Mouse (Mus musculus) liver, embryonic 12.5 days (tissue): ENCODE data around the gene Dennd2c. TPM values are rescaled to one million over a fixed set of nuclear protein-coding genes. Genes with fewer than 3 reads are reported as not detected.

Experiments used
- ATAC-seq: fragments of 200-750 bp; cut with Nextera tagmentation; 2 replicates; pipeline ENCODE4 v1.8.0; 2017; ENCODE audit warnings: moderate number of reproducible peaks, mild to moderate bottlenecking, moderate library complexity
- H3K27ac ChIP-seq: fragments of 300-500 bp; sonication (generic); 2 replicates; pipeline ENCODE4 v1.5.1; 2016; ENCODE audit warnings: mild to moderate bottlenecking
- H3K27me3 ChIP-seq: fragments of 300-500 bp; sonication (generic); replicated peaks from 2 replicates; pipeline ENCODE4 v1.6.1; 2016; ENCODE audit warnings: mild to moderate bottlenecking, moderate library complexity
- H3K36me3 ChIP-seq: fragments of 300-500 bp; sonication (generic); 2 replicates; pipeline ENCODE4 v1.6.1; 2016; ENCODE audit warnings: mild to moderate bottlenecking, moderate library complexity
- H3K4me1 ChIP-seq: fragments of 300-500 bp; sonication (generic); 2 replicates; pipeline ENCODE4 v1.6.1; 2016
- H3K4me2 ChIP-seq: fragments of 300-500 bp; sonication (generic); 2 replicates; pipeline ENCODE4 v1.6.1; 2016; ENCODE audit warnings: mild to moderate bottlenecking, moderate library complexity
- H3K4me3 ChIP-seq: fragments of 300-500 bp; sonication (generic); 2 replicates; pipeline ENCODE4 v1.5.1; 2016; ENCODE audit warnings: mild to moderate bottlenecking, moderate library complexity
- H3K9ac ChIP-seq: fragments of 300-500 bp; sonication (generic); 2 replicates; pipeline ENCODE4 v1.6.1; 2016; ENCODE audit warnings: mild to moderate bottlenecking, moderate library complexity
- H3K9me3 ChIP-seq: fragments of 300-500 bp; sonication (generic); replicated peaks from 2 replicates; pipeline ENCODE4 v1.6.1; 2016; ENCODE audit warnings: mild to moderate bottlenecking, moderate library complexity
- WGBS: fragments of 180-500 bp; shearing (Covaris S2); methylation state at CpG from one replicate; pipeline ENCODE4 v1.1.7; 2016; ENCODE audit not compliant: insufficient replicate concordance; 5-methylcytosine and 5-hydroxymethylcytosine counted together
- polyA plus RNA-seq: library from polyadenylated mRNA; unstranded; fragments of >200 nt; fragmentation: Nextera tagmentation; extraction: Ambion mirVana; gene quantifications from 2 replicates; pipeline ENCODE4 v1.2.1, GENCODE M21; 2016

Gene Dennd2c
- polyA plus RNA-seq, 1 experiment from 2014 or later = 13.1 TPM

DNA sequence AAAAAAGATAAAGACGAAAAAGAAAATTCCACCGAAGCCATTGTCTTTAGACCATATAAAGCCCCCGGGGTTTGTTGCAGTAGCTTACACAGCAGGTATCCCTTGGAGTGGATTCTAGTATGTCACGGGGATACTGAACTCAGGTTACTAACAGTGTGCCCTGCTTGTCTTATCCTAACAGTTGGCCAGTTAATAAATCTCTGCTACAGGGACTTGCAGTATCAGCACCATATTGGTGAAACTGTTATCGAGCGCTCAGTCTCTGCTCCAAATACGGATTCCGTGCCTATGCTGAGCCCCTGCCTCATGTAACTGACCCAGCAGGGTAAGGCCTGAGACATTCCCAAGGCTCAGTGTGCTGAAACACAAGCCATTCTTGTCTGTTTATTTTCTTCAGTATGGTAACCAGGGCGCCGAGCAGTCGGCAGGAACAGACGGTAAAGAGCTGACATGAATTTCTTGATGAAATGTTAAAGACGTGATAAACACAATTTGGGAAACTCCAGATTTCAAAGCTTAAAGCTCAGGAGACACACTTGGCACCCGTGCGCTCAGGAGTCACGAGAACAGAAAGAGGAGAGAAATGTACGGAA lies 20.4 kb upstream of the Dennd2c start:
- Histone ChIP-seq H3K36me3 (no peaks in the 10 kb centered on the region), H3K9ac (no peak overlapping the region), H3K9me3 (no peaks in the 10 kb centered on the region), H3K27me3 (no peaks in the 10 kb centered on the region), H3K4me3 (no peak overlapping the region), H3K4me1 (no peaks in the 10 kb centered on the region), H3K4me2 (no peak overlapping the region), H3K27ac (no peak overlapping the region)
- ATAC-seq = no peak
- 81% methylated on average over 17 of the region's 17 CpGs for WGBS

DNA sequence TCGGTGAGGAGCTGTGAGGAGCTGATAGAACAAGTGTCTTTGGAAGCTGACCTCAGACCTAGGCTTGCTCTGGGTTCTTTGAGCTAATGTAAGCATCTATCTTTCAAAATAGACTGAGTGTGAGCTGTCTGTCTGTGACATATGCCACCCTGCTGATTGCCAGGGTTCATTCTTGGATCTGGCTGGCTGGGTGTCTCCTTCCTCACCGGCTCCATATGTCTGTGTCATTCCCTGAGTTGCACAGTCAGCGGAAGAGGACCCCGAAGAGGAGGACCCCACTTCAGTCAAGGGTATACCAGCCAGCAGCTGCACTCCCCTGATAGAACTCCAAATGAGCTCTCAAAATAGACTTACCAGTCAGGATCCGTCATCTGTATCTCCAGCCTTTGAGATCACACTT lies 19.6 kb upstream of the Dennd2c start:
- ATAC-seq = no peak
- no peaks in the 10 kb centered on the region for H3K36me3 ChIP-seq
- no peak overlapping the region for H3K4me2 ChIP-seq
- H3K27ac ChIP-seq = no peak overlapping the region
- H3K4me1 ChIP-seq = no peaks in the 10 kb centered on the region
- H3K27me3 ChIP-seq = no peaks in the 10 kb centered on the region
- no peak overlapping the region for H3K9ac ChIP-seq
- 65% methylated on average over 5 of the region's 5 CpGs for WGBS
- no peaks in the 10 kb centered on the region for H3K9me3 ChIP-seq
- H3K4me3 ChIP-seq = no peak overlapping the region

GRCm38 (mm10) chr3:103085986-103086385 lies 16.4 kb upstream of the Dennd2c start:
- 54% methylated on average over 3 of the region's 3 CpGs for WGBS
- no peak for ATAC-seq
- H3K27me3 ChIP-seq = no peaks in the 10 kb centered on the region
- no peak overlapping the region for H3K9ac ChIP-seq
- H3K36me3 ChIP-seq = no peaks in the 10 kb centered on the region
- H3K27ac ChIP-seq = no peak overlapping the region
- no peak overlapping the region for H3K4me2 ChIP-seq
- no peak overlapping the region for H3K4me3 ChIP-seq
- no peaks in the 10 kb centered on the region for H3K4me1 ChIP-seq
- H3K9me3 ChIP-seq = no peaks in the 10 kb centered on the region

DNA sequence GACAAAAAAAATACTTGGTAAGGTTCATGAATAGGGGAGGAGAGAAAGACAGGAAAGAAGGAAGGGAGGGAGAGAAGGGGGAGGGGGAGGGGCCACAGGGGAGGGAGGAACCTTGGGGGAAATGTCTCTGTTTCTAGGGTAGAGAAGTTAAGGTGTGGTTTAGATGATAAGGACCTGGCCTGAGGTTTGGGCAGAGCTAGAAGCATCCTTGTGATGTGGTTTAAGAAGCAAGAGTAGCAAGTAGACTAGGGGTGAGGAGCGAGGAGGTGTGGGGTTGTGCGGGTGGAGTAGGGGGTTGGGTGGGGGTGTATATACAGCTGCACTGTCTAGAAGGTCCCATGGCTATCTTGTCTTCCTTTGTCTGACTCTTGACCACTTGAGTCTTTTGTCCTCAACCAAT lies 10.7 kb upstream of the Dennd2c start:
- H3K27me3 ChIP-seq = peaks cover 14% of the 10 kb centered on the region
- H3K36me3 ChIP-seq = no peaks in the 10 kb centered on the region
- H3K27ac ChIP-seq = no peak overlapping the region
- H3K9me3 ChIP-seq = no peaks in the 10 kb centered on the region
- H3K4me3 ChIP-seq = no peak overlapping the region
- no peak for ATAC-seq
- WGBS = 52% methylated on average over 2 of the region's 2 CpGs
- peaks cover 5% of the 10 kb centered on the region for H3K4me1 ChIP-seq
- H3K4me2 ChIP-seq = no peak overlapping the region
- no peak overlapping the region for H3K9ac ChIP-seq

DNA sequence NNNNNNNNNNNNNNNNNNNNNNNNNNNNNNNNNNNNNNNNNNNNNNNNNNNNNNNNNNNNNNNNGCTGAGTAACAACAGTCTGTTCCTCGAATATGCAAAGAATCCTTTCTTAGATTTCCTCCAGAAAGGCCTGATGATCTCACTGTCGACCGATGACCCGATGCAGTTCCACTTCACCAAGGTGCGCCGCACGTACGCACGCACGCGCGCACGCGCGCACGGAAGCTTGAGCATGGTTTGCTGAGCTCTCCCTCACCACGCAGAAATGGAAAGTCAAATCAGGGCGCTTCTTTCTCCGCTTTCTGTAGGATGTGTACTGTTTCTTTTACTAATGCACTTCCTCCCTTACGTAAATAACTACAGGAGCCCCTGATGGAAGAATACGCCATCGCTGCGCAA lies 3.7 kb upstream of the Dennd2c start:
- Histone ChIP-seq H3K4me3 (no peak overlapping the region), H3K9ac (no peak overlapping the region), H3K4me1 (peaks cover 25% of the 10 kb centered on the region), H3K4me2 (no peak overlapping the region), H3K36me3 (no peaks in the 10 kb centered on the region), H3K27me3 (peaks cover 18% of the 10 kb centered on the region), H3K27ac (no peak overlapping the region), H3K9me3 (no peaks in the 10 kb centered on the region)
- ATAC-seq = no peak
- 64% methylated on average over 23 of the region's 23 CpGs for WGBS

DNA sequence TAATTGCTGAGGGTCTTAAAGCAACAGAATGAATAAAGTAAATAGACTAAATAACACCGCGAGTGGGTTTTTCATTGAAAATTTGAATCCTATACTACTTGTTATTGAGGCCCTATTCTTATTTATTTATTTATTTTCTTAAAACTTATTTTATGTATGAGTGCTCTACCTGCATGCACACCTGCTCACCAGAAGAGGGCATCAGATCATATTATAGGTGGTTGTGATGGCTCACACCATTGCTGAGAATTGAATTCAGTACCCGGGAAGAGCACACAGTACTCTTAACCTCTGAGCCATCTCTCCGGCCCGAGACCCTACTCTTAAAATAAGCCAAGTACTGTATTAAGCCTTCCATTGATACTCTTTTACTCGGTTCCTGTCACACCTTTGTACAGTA lies 2.7 kb upstream of the Dennd2c start:
- Histone ChIP-seq H3K36me3 (no peaks in the 10 kb centered on the region), H3K27ac (no peak overlapping the region), H3K4me1 (peaks cover 36% of the 10 kb centered on the region), H3K9ac (no peak overlapping the region), H3K4me3 (no peak overlapping the region), H3K27me3 (peaks cover 12% of the 10 kb centered on the region), H3K4me2 (no peak overlapping the region), H3K9me3 (no peaks in the 10 kb centered on the region)
- no peak for ATAC-seq
- WGBS = 62% methylated on average over 6 of the region's 6 CpGs

- H3K27ac ChIP-seq = no peak overlapping the region
- peaks cover 9% of the 10 kb centered on the region; the same call in 1 of the 2 replicates for H3K27me3 ChIP-seq
- ATAC-seq = no peak
- no peak overlapping the region for H3K9ac ChIP-seq
- 30% methylated on average over 2 of the region's 2 CpGs for WGBS
- no peaks in the 10 kb centered on the region for H3K36me3 ChIP-seq
- peaks cover 43% of the 10 kb centered on the region for H3K4me1 ChIP-seq
- H3K4me3 ChIP-seq = no peak overlapping the region
- H3K9me3 ChIP-seq = no peaks in the 10 kb centered on the region
- H3K4me2 ChIP-seq = no peak overlapping the region
Measured at GRCm38 (mm10) chr3:103100735-103101134, 1.7 kb upstream of the Dennd2c start.

DNA sequence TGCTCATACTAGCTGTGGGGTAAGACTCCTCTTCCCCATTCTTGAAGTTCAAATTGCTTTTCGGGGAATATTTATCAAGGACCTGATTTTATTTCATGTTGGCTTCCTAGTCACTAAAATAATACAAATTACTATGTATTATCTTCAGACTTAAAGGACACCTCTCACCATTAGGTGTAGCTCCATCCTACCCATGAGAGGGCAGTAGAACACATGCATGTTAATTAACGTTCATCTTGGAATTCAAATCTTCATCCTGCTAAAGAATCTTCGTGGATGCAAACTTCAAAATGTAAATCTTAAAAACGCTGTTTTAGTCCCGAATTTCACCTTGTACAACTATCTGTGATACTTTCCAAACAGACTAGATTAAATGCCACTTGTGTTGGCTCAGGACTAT lies 1.2 kb upstream of the Dennd2c start:
- Histone ChIP-seq H3K4me3 (no peak overlapping the region), H3K9ac (no peak overlapping the region), H3K27me3 (peaks cover 9% of the 10 kb centered on the region; the same call in 1 of the 2 replicates), H3K27ac (no peak overlapping the region), H3K9me3 (no peaks in the 10 kb centered on the region), H3K36me3 (no peaks in the 10 kb centered on the region), H3K4me1 (peaks cover 48% of the 10 kb centered on the region), H3K4me2 (peak overlapping the region; percentile 99)
- WGBS = 53% methylated on average over 5 of the region's 5 CpGs
- no peak for ATAC-seq

- H3K27me3 ChIP-seq = peaks cover 9% of the 10 kb centered on the region; the same call in 1 of the 2 replicates
- H3K36me3 ChIP-seq = no peaks in the 10 kb centered on the region
- peak overlapping the region; percentile 84 for H3K4me3 ChIP-seq
- WGBS = 1% methylated on average over 14 of the region's 14 CpGs
- peak overlapping the region; percentile 91 for H3K9ac ChIP-seq
- H3K4me2 ChIP-seq = peak overlapping the region; percentile 99
- peak overlapping the region; percentile 92 for H3K27ac ChIP-seq
- peaks cover 52% of the 10 kb centered on the region for H3K4me1 ChIP-seq
- peak; percentile 58 for ATAC-seq
- H3K9me3 ChIP-seq = no peaks in the 10 kb centered on the region
Measured at GRCm38 (mm10) chr3:103101909-103102308, 495 bp upstream of the Dennd2c start.

DNA sequence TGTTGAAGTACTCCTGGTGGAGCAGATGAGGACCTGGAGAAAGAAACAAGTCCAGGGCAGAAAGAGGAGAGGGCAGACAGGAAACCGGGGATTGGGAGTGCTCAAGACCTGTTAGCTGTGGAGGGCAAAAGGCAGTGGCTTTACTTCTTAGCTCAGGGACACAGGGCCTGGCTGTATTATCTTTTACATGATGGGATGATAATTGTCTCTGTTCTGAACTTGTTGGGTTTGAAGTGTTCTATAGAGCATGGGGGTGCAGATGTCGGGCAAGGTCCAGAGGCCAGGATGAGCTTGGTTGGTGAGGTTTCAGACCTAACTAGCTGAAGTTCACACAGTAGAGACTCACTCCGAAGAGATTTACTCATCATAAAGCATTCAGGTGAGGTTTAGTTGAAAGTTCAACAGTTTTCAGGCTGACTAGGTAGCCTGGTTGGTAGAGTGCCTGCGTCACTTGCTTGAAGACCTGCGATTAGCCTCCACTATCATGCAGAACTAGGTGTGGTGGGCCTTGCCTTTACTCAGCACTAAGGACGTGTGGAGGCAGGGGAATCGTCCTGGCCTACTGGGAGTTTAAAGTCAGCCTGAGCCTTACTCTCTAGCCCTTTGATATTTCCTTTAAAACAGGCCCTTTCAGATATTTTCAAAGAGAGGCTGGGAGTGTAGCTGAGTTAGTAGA lies 5.3 kb downstream of the Dennd2c start:
- Histone ChIP-seq H3K27ac (peak overlapping the region; percentile 88), H3K4me2 (peak overlapping the region; percentile 59), H3K27me3 (no peaks in the 10 kb centered on the region), H3K36me3 (peaks cover 6% of the 10 kb centered on the region; the same call in 1 of the 2 replicates), H3K9me3 (no peaks in the 10 kb centered on the region), H3K4me1 (peaks cover 83% of the 10 kb centered on the region), H3K9ac (peak overlapping the region; percentile 62), H3K4me3 (peak overlapping the region; percentile 17)
- peak; percentile 91 for ATAC-seq
- WGBS = 68% methylated on average over 7 of the region's 7 CpGs

GRCm38 (mm10) chr3:103112216-103112615 lies 9.8 kb downstream of the Dennd2c start:
- WGBS = 32% methylated on average over 5 of the region's 5 CpGs

GRCm38 (mm10) chr3:103123636-103124035 lies 21.2 kb downstream of the Dennd2c start:
- 0 out of 2 replicates have a peak, but pooled peaks cover 2% of the 10 kb centered on the region for H3K9me3 ChIP-seq
- H3K4me2 ChIP-seq = no peak overlapping the region
- H3K36me3 ChIP-seq = no peaks in the 10 kb centered on the region
- no peaks in the 10 kb centered on the region for H3K27me3 ChIP-seq
- H3K4me1 ChIP-seq = peaks cover 52% of the 10 kb centered on the region
- no peak overlapping the region for H3K9ac ChIP-seq
- no peak for ATAC-seq
- peak overlapping the region; percentile 50 for H3K27ac ChIP-seq
- no peak overlapping the region for H3K4me3 ChIP-seq
- 67% methylated on average over 3 of the region's 3 CpGs for WGBS

More at GRCm38 (mm10) chr3:103112216-103112615, 9.8 kb downstream of the Dennd2c start:
- no peak overlapping the region for H3K27ac ChIP-seq
- no peaks in the 10 kb centered on the region for H3K27me3 ChIP-seq
- H3K9me3 ChIP-seq = no peaks in the 10 kb centered on the region
- H3K36me3 ChIP-seq = peaks cover 6% of the 10 kb centered on the region; the same call in 1 of the 2 replicates
- no peak overlapping the region for H3K4me2 ChIP-seq
- ATAC-seq = no peak
- peaks cover 57% of the 10 kb centered on the region for H3K4me1 ChIP-seq
- no peak overlapping the region for H3K9ac ChIP-seq
- H3K4me3 ChIP-seq = no peak overlapping the region
